Mouse (Mus musculus): Measurements from ENCODE around the gene Gm4553. TPM values are rescaled to one million over a fixed set of nuclear protein-coding genes. Genes with fewer than 3 reads are reported as not detected.
"Not testable (repeated sequence)": the region's sequence is repeated elsewhere in the genome, so short reads cannot be mapped to it uniquely, and the experiment has no call there.

The Gm4553 gene
- polyA plus RNA-seq, 1 experiment from 2014 or later, result not detected

DNA sequence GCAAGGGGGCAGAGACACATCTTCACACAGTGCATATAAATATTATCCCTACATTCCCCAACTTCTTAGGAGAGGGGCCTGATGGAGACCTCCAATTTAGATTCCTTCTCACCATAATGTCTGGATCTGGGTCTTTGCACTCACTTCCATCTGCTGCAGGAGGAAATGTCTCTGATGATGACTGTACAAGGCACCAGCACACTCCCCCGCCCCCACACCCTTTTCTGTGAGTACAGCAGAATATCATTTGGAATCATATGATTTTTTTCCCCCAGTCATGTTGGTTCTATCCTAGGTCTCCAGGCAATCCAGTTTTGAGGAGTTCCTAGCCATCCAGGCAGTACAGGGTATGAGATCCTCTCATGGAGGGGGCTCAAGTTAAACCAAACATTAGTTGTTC, 13.1 kb upstream of the Gm4553 start:
- Histone ChIP-seq H3K27me3 (replicated peaks; ENCODE audit: control insufficient read depth, insufficient read depth, low read length) (no peaks in the 10 kb centered on the region), H3K4me3 (replicated peaks; ENCODE audit: low read length) (no peak overlapping the region), H3K4me2 (ENCODE audit: low read length) (no peak overlapping the region), H3K9ac (replicated peaks; ENCODE audit: low read depth, low read length) (no peak overlapping the region), H3K9me3 (ENCODE audit: control insufficient read depth, low read length) (no peaks in the 10 kb centered on the region), H3K27ac (ENCODE audit: low read length) (no peak overlapping the region), H3K4me1 (replicated peaks; ENCODE audit: control insufficient read depth, insufficient read depth, low read length) (no peaks in the 10 kb centered on the region), H3K36me3 (ENCODE audit: control insufficient read depth, insufficient read depth) (no peaks in the 10 kb centered on the region)
- 79% methylated on average over 1 of the region's 1 CpGs for WGBS
- no peak for ATAC-seq

DNA sequence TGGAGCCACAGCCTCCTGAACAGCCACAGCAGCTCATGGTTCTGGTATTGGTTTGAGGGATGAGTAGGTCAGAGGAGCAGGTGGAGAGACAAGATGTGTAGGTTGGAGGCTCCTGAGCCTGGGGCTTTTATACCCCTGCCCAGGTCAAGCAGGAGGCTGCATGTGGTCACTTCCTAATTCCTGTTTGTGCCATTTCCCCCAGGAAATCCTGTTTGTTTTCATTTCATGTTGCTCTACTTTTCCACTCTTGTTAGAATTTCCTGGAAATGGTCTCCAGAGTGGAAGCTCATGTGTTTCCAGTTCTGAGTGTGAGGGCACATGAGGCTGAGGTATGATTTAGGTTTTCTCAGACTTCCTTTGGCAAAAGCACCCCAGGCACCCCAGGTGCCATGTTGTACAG, 10.4 kb upstream of the Gm4553 start, which contains the start of gene Krtap5-2:
Gene Krtap5-2 (minus strand): TSS at position 101 of the 400 bp plus-strand sequence.
- H3K9me3 ChIP-seq (ENCODE audit: control insufficient read depth, low read length); H3K27me3 ChIP-seq (replicated peaks; ENCODE audit: control insufficient read depth, insufficient read depth, low read length); H3K9ac ChIP-seq (replicated peaks; ENCODE audit: low read depth, low read length); H3K27ac ChIP-seq (ENCODE audit: low read length); H3K4me2 ChIP-seq (ENCODE audit: low read length); H3K4me1 ChIP-seq (replicated peaks; ENCODE audit: control insufficient read depth, insufficient read depth, low read length); H3K36me3 ChIP-seq (ENCODE audit: control insufficient read depth, insufficient read depth); H3K4me3 ChIP-seq (replicated peaks; ENCODE audit: low read length); ATAC-seq: not testable (repeated sequence)

DNA sequence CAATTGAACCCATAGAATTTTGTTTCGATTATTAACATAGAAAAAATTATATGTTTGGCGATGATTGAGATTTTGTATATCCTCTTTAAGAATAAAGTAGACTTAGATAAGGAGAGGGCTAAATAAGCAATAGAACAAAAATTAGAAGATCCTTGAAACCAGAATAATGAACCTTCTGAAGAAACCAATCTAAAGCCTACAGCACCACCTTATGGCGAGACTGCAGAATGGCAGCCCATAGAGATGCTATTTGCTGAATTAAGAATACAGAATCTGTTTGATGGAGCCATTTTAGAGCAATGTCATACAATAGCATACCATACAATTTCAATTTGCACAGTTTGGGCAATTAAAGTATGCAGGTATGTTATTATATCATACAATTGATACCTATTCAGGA, 4.3 kb upstream of the Gm4553 start:
- no peak for ATAC-seq
- Histone ChIP-seq H3K9me3 (ENCODE audit: control insufficient read depth, low read length) (no peaks in the 10 kb centered on the region), H3K27me3 (replicated peaks; ENCODE audit: control insufficient read depth, insufficient read depth, low read length) (no peaks in the 10 kb centered on the region), H3K9ac (replicated peaks; ENCODE audit: low read depth, low read length) (no peak overlapping the region), H3K4me3 (replicated peaks; ENCODE audit: low read length) (no peak overlapping the region), H3K4me2 (ENCODE audit: low read length) (no peak overlapping the region), H3K27ac (ENCODE audit: low read length) (no peak overlapping the region), H3K4me1 (replicated peaks; ENCODE audit: control insufficient read depth, insufficient read depth, low read length) (no peaks in the 10 kb centered on the region), H3K36me3 (ENCODE audit: control insufficient read depth, insufficient read depth) (no peaks in the 10 kb centered on the region)
- 51% methylated on average over 3 of the region's 3 CpGs for WGBS

DNA sequence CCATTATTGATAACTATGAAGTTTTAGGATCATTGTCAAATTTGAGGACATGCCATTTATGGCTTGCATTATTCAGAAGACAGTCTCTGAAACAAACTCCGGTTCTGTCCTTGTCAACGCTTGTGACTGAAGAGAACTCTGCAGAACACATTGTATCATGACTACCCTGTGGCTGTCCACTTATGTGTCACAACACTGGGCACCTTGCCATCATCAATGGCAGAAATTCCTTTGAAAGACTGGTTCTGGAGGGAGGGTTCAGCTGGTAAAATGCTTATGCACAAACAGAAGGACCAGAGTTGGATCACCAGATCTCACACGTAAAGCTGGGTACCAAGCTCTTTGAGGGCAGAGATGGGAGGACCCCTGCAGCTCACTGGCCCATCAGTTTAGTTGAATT, 6.2 kb downstream of the Gm4553 start:
- no peak overlapping the region for H3K4me2 ChIP-seq (ENCODE audit: low read length)
- no peaks in the 10 kb centered on the region for H3K36me3 ChIP-seq (ENCODE audit: control insufficient read depth, insufficient read depth)
- no peaks in the 10 kb centered on the region for H3K27me3 ChIP-seq (replicated peaks; ENCODE audit: control insufficient read depth, insufficient read depth, low read length)
- H3K9me3 ChIP-seq (ENCODE audit: control insufficient read depth, low read length), result no peaks in the 10 kb centered on the region
- WGBS, result 95% methylated on average over 3 of the region's 3 CpGs
- H3K4me1 ChIP-seq (replicated peaks; ENCODE audit: control insufficient read depth, insufficient read depth, low read length), result no peaks in the 10 kb centered on the region
- H3K27ac ChIP-seq (ENCODE audit: low read length), result no peak overlapping the region
- no peak for ATAC-seq
- no peak overlapping the region for H3K9ac ChIP-seq (replicated peaks; ENCODE audit: low read depth, low read length)
- H3K4me3 ChIP-seq (replicated peaks; ENCODE audit: low read length), result no peak overlapping the region

DNA sequence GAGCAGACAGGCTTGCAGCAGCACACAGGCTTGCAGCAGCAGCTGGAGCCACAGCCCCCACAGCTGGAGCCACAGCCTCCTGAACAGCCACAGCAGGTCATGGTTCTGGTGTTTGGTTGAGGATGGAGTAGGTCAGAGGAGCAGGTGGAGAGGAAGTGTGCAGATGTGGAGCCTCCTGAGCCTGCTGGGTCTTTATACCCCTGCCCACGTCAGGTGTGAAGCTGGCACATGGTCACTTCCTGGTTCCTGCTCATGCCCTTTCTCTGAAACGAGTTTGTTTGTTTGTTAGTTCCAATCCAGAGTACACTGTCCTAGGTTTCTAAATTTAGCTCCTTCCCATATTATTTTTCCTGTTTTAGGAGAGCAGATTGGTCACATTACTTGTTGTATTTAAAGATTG, 8.5 kb downstream of the Gm4553 start, which contains the start of gene Gm29735:
Gene Gm29735 (minus strand): TSS at position 101 of the 400 bp plus-strand sequence.
- not testable (repeated sequence) for H3K4me2 ChIP-seq (ENCODE audit: low read length); H3K27me3 ChIP-seq (replicated peaks; ENCODE audit: control insufficient read depth, insufficient read depth, low read length); H3K4me3 ChIP-seq (replicated peaks; ENCODE audit: low read length); H3K36me3 ChIP-seq (ENCODE audit: control insufficient read depth, insufficient read depth); H3K9me3 ChIP-seq (ENCODE audit: control insufficient read depth, low read length); ATAC-seq; H3K4me1 ChIP-seq (replicated peaks; ENCODE audit: control insufficient read depth, insufficient read depth, low read length); H3K9ac ChIP-seq (replicated peaks; ENCODE audit: low read depth, low read length); H3K27ac ChIP-seq (ENCODE audit: low read length)
- WGBS, result 58% methylated on average over 2 of the region's 2 CpGs

DNA sequence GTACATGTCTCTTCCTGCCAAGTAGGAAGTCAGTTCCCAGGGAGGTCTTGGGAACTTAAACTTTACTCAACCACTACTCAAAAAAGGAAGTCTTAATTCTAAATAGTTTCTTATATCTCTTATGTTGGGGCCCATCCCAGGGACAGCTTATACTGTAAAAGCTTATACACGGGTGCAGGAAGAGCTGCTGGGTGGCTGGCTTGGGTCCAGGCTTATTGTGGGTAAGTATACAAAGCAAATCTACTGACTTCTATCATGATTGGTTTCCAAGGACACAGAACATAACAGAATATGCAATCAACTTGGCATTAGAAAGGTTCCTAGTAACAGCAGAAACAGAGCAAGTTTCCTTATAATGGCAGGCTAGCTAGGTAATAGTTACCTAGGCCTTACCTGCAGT, 10.2 kb downstream of the Gm4553 start:
- Histone ChIP-seq H3K9ac (replicated peaks; ENCODE audit: low read depth, low read length) (no peak overlapping the region), H3K4me2 (ENCODE audit: low read length) (no peak overlapping the region), H3K4me1 (replicated peaks; ENCODE audit: control insufficient read depth, insufficient read depth, low read length) (no peaks in the 10 kb centered on the region), H3K36me3 (ENCODE audit: control insufficient read depth, insufficient read depth) (no peaks in the 10 kb centered on the region), H3K4me3 (replicated peaks; ENCODE audit: low read length) (no peak overlapping the region), H3K27me3 (replicated peaks; ENCODE audit: control insufficient read depth, insufficient read depth, low read length) (no peaks in the 10 kb centered on the region), H3K9me3 (ENCODE audit: control insufficient read depth, low read length) (no peaks in the 10 kb centered on the region), H3K27ac (ENCODE audit: low read length) (no peak overlapping the region)
- 36% methylated on average over 1 of the region's 1 CpGs for WGBS
- ATAC-seq, result no peak

DNA sequence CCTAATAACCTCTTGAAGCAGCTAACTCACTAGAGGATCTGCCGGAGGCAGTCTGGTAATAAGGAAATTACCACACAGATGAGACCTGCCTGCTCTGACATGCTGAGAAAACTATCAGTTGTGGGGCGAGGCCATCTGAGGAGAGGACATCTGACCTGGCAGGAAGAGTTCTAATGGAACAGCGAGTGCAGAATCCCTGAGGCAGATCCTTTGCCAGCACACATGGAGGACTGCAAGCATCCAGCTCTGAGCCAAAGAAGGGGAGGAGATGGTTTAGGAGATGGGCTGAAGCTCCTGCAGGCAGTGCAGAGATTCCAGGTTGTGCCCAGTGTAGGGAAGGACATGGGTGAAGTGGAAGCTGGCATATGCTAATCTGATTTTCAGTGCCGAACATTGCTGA, 13.3 kb downstream of the Gm4553 start:
- 88% methylated on average over 4 of the region's 4 CpGs for WGBS
- H3K27me3 ChIP-seq (replicated peaks; ENCODE audit: control insufficient read depth, insufficient read depth, low read length), result no peaks in the 10 kb centered on the region
- no peak overlapping the region for H3K27ac ChIP-seq (ENCODE audit: low read length)
- H3K36me3 ChIP-seq (ENCODE audit: control insufficient read depth, insufficient read depth), result no peaks in the 10 kb centered on the region
- H3K4me2 ChIP-seq (ENCODE audit: low read length), result no peak overlapping the region
- no peaks in the 10 kb centered on the region for H3K4me1 ChIP-seq (replicated peaks; ENCODE audit: control insufficient read depth, insufficient read depth, low read length)
- H3K9ac ChIP-seq (replicated peaks; ENCODE audit: low read depth, low read length), result no peak overlapping the region
- ATAC-seq, result no peak
- no peaks in the 10 kb centered on the region for H3K9me3 ChIP-seq (ENCODE audit: control insufficient read depth, low read length)
- H3K4me3 ChIP-seq (replicated peaks; ENCODE audit: low read length), result no peak overlapping the region

DNA sequence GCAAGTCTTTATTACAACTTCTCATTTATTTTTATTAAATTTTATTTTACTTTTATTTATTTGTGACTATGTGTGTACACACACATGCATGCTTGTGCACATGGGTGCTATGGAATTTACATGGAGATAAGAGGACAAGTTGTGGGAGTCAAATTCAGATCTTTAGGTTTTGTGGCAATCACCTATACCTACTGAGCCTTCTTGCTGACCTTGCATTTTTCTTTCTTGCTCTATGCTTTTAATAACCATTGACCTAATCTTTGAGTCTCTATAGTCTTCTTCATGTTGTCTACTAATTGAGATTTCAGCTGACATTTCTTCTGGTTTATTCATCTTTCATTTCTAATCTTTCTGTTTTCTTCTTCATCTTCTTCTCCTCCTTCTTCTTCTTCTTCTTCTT, 16.9 kb downstream of the Gm4553 start:
- no peaks in the 10 kb centered on the region for H3K27me3 ChIP-seq (replicated peaks; ENCODE audit: control insufficient read depth, insufficient read depth, low read length)
- H3K27ac ChIP-seq (ENCODE audit: low read length), result no peak overlapping the region
- no peaks in the 10 kb centered on the region for H3K4me1 ChIP-seq (replicated peaks; ENCODE audit: control insufficient read depth, insufficient read depth, low read length)
- H3K9me3 ChIP-seq (ENCODE audit: control insufficient read depth, low read length), result no peaks in the 10 kb centered on the region
- H3K9ac ChIP-seq (replicated peaks; ENCODE audit: low read depth, low read length), result no peak overlapping the region
- no peak overlapping the region for H3K4me2 ChIP-seq (ENCODE audit: low read length)
- ATAC-seq, result no peak
- H3K36me3 ChIP-seq (ENCODE audit: control insufficient read depth, insufficient read depth), result no peaks in the 10 kb centered on the region
- H3K4me3 ChIP-seq (replicated peaks; ENCODE audit: low read length), result no peak overlapping the region

DNA sequence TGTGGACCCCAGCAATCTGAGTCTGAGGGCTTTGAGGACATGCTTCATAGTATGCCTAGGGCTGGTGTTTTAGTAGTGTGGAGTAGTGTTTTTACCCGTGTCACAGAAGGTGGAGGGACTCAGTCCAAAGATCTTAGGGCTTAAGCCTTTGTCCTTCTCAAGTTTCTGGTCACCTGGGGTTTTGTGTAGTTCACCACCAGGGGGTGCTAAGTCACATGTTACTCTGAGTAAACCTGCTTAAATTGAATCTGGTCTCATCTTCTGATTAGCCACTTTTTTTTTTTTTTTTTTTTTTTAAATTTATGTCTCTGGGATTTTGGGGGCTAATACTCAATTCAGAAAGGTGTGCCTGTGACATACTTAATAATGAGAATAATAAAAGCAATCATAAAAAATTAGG, 19.5 kb downstream of the Gm4553 start:
- Histone ChIP-seq H3K27me3 (replicated peaks; ENCODE audit: control insufficient read depth, insufficient read depth, low read length) (no peaks in the 10 kb centered on the region), H3K9me3 (ENCODE audit: control insufficient read depth, low read length) (no peaks in the 10 kb centered on the region), H3K4me3 (replicated peaks; ENCODE audit: low read length) (no peak overlapping the region), H3K27ac (ENCODE audit: low read length) (no peak overlapping the region), H3K36me3 (ENCODE audit: control insufficient read depth, insufficient read depth) (no peaks in the 10 kb centered on the region), H3K4me1 (replicated peaks; ENCODE audit: control insufficient read depth, insufficient read depth, low read length) (no peaks in the 10 kb centered on the region), H3K9ac (replicated peaks; ENCODE audit: low read depth, low read length) (no peak overlapping the region), H3K4me2 (ENCODE audit: low read length) (no peak overlapping the region)
- no peak for ATAC-seq
- 0% methylated on average over 1 of the region's 1 CpGs for WGBS

DNA sequence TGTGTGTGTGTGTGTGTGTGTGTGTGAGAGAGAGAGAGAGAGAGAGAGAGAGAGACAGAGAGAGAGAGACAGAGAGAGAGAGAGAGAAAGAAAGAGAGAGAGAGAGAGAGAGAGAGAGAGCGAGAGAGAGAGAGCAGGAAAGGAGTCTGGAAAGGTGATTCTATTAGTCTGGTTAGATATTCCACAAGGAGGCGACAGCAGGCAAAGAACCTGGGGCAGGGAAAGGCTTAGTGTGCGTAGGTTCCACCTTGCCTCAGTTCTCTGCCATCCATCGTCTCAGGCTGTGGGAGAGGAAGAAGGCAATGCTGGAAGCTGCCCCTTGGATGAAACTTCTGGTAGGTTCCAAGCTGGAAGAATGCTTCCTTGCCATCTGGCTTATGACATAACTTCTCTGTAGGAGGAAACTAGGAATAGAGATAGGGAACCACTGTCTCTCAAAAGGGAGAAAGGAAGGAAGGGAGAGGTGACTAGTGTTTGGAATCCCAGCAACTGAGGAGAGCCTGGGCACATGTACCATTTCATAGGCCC, 20.1 kb downstream of the Gm4553 start:
- H3K9ac ChIP-seq (replicated peaks; ENCODE audit: low read depth, low read length), result no peak overlapping the region
- no peak overlapping the region for H3K4me2 ChIP-seq (ENCODE audit: low read length)
- no peak for ATAC-seq
- H3K27ac ChIP-seq (ENCODE audit: low read length), result no peak overlapping the region
- no peaks in the 10 kb centered on the region for H3K36me3 ChIP-seq (ENCODE audit: control insufficient read depth, insufficient read depth)
- no peaks in the 10 kb centered on the region for H3K9me3 ChIP-seq (ENCODE audit: control insufficient read depth, low read length)
- H3K4me3 ChIP-seq (replicated peaks; ENCODE audit: low read length), result no peak overlapping the region
- no peaks in the 10 kb centered on the region for H3K4me1 ChIP-seq (replicated peaks; ENCODE audit: control insufficient read depth, insufficient read depth, low read length)
- 46% methylated on average over 4 of the region's 4 CpGs for WGBS
- H3K27me3 ChIP-seq (replicated peaks; ENCODE audit: control insufficient read depth, insufficient read depth, low read length), result no peaks in the 10 kb centered on the region

All from forebrain, embryonic 16.5 days (tissue).